Mouse (Mus musculus) right cerebral cortex, postnatal 14 days (tissue): ENCODE data around the gene Ttc30a2.

ENCODE experiments used
- DNase-seq: peaks from one replicate; pipeline ENCODE4 v3.0.0; 2022

The Ttc30a2 gene

GRCm38 (mm10) chr2:75926061-75926460 lies 51.9 kb downstream of the Ttc30a2 start:
- no peak for DNase-seq
